Mouse (Mus musculus) hematopoietic stem cell, adult 5-6 weeks (primary cell): ENCODE results near the gene Plcl2. TPM values are rescaled to one million over a fixed set of nuclear protein-coding genes. Genes with fewer than 3 reads are reported as not detected.
"Not testable (repeated sequence)": the region's sequence is repeated elsewhere in the genome, so short reads cannot be mapped to it uniquely, and the experiment has no call there.

Source experiments
- ATAC-seq, 2 experiments: fragments of 125-278 bp in 1 of 2; replicated peaks in 1 of 2; 2 replicates each; pipeline ENCODE4 v1.8.0; 2016 to 2017; ENCODE audit warnings: inconsistent platforms in 2 of 2, mild to moderate bottlenecking in 2 of 2, moderate number of reproducible peaks in 2 of 2, low read depth in 1 of 2, moderate TSS enrichment in 1 of 2; ENCODE audit not compliant: low FRiP score in 2 of 2, poor library complexity in 2 of 2, severe bottlenecking in 2 of 2, insufficient read depth in 1 of 2, low TSS enrichment in 1 of 2
- total RNA-seq: library from RNA; stranded (forward); fragments of 172-1452, 232-1000 nt; gene quantifications from 2 replicates; pipeline ENCODE4 v1.2.3, GENCODE M21; 2017

Gene Plcl2
- total RNA-seq, 1 experiment from 2014 or later = 43.5 TPM

DNA sequence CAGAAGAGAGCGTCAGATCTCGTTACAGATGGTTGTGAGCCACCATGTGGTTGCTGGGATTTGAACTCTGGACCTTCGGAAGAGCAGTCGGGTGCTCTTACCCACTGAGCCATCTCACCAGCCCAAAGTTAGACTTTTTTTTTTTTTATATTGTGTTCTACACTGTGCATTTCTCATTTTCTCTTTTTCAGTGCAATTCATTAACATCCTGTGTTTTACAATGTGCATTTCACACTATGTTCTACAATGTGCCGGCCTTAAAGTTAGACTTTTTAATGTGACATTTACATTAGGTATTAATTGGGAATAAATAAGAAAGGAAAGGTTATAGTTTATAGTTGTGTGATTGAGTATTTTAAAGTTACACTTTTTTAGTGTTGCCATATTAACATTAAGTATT lies 61.0 kb downstream of the Plcl2 start:
- peak; percentile 82 to 84 for ATAC-seq

DNA sequence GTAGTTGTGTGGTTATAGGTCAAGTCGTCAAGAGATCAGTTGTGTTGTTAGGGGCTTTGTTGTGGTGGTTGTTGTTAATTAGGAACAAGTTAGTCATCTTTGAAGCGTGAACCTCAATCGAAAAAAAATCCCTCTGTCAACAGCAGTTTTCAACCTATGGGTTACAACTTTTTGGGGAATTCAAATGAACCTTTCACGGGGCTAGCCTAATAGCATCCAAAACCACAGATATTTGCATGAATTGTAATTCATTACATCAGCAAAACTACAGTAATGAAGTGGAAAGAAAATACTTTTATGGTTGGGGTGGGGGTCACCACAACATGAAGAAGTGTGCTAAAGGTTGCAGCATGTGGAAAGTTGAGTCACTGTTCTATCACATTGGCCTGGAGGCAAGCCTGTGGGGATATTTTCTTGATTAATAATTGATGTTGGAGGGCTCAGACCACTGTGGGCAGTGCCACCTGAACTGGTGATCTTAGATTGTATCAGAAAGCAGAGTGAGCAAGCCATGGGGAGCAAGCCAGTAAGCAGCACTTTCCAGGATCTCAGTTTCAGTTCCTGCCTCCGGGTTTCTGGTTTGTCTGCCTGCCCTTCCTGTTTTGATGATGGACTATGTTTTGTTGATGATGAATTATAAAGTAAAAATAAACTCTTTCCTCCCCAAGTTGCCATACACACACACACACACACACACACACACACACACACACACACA lies 61.6 kb downstream of the Plcl2 start:
- no peak for ATAC-seq

DNA sequence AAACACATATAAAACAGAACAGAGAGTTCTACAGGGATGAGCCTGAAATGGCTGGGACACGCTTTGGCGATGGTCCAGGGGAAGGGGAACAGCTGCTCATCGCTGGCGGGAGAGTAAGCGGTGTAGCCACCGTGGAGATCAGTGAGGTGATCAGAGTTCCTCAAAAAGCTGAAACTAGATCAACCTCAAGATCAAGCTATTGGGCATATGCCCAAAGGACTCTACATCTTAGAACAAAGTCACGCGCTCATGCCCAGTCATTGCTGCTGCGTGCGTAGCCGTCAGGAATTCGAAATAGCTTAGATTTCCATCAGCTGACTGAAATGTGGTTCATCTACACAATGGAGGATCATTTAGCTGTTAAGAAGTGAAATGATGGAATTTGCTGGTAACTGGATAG lies 65.0 kb downstream of the Plcl2 start:
- ATAC-seq = peak in 1 of 2 experiments; percentile 46; a peak in 1 of 4 replicates

DNA sequence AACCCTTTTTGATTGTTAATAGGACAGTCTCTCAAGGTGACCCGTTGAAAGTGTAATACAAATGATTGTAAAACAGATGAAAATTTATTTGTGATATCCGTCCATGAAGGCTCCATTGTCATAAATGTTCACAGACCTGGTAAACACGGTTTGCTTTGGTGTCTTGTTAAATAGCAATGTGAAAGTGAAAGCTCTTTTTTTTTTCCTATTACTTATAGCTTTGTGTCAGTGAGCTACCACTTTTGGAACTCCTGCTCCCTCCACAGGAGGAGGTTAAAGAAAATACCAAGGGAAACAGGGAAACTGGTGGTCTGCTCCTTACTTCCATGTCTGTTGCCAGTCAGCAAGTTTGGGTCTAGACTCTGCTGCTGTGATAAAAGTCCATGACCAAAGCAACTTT lies 71.2 kb downstream of the Plcl2 start:
- ATAC-seq = peak; percentile 58 to 65

DNA sequence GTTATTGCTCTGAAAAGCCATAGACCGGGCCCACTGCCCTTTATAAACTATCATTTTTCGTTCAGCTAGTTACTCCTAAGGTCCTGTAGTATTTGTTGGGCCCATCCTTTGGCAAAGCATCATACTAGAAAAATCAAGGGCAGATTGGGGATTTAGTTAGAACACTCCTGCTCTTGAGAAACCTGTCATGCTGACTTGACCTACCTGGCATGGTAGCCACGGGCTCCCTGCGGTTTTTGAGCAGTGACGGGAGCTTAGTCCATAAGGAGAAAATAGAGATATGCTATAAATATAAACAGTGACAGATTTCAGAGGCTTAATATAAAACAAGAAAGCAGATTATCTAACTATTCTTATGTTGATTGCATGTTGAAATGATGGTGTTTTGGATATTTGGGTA lies 77.6 kb downstream of the Plcl2 start:
- no peak for ATAC-seq

DNA sequence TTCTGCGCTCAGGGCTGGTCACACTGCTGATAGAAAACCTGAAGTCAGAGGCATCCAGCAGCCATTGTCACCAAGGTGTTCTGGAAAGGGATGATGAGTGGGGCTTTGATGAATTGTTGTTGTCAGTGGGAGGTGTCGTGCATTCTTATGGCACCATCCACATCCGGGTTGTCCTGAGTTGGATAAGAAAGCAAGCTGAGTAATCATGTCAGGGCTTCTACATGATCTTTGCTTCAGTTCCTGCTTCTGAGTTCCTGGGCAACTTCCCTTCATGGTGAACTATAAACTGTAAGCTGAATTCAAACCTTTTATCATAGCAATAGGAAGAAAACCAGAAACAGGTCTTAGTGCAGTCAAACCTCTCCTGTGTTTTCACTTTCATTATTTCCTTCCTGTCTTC lies 78.7 kb downstream of the Plcl2 start:
- ATAC-seq = peak; percentile 36 to 65; a peak in 2 of 4 replicates

DNA sequence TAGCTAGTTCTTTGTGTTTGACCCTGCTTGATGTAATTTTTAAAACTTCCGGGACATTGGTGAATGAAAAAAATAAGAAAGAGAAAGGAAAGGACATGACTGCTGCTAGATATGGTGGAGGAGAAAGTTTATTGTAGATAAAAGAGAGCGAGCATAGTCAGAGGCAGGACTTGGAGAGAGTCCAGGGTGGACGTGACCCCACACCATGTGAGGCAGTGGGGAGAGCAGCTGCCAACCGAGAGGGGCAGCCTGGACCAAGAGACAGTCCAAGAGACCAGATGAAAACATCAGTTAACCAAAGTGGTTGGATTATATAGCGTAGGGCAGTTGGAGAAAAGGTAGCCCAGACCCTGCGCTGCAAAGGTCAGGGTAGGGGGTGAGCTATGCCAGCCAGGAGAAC lies 91.0 kb downstream of the Plcl2 start:
- no peak for ATAC-seq

DNA sequence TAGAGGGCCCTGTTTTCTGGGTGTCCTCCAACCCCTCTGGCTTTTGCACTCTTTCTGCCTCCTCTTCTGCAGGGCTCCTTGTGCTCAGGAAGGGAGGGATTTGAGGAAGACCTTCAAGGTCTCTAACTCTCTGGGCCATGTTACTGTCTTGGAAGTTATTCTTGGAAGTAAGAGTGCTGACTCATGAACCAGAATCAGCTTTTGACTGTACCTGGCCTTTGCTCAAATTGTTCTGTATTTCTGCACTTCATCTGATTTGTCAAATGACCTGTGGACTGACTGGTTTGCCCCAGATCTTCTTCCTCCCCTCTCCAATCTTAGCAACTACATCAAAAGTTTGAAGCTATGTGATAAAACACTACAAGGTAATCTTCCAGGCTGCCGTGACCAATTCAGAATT lies 91.5 kb downstream of the Plcl2 start:
- ATAC-seq = no peak

DNA sequence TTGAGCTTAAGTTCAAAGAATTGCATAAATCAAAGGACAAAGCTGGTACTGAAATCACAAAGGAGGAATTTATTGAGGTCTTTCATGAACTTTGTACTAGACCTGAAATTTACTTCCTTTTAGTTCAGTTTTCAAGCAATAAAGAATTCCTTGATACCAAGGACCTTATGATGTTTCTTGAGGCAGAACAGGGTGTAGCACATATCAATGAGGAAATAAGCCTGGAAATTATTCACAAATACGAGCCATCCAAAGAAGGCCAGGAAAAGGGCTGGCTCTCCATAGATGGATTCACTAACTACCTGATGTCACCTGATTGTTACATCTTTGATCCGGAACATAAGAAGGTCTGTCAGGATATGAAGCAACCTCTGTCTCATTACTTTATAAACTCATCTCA lies 97.7 kb downstream of the Plcl2 start:
- no peak for ATAC-seq

DNA sequence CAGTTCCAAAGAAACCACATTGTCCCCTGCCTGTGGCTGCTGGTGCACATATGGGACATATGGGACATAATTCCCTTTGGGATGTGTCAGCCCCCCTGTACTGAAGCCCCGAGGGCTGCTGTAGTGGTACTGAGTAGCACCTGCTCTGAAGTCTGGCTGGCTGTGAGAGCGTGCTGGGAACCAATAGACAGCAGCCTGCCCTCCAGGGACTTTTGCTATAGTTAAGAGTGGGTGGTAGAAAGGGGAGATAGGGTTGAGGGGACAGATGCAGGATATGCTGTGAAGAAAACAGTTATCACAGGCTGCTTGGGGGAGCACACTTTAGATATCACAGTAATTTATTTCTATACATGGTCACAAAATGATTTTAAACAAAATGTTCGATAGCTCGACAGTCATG lies 100.7 kb downstream of the Plcl2 start:
- ATAC-seq = no peak

DNA sequence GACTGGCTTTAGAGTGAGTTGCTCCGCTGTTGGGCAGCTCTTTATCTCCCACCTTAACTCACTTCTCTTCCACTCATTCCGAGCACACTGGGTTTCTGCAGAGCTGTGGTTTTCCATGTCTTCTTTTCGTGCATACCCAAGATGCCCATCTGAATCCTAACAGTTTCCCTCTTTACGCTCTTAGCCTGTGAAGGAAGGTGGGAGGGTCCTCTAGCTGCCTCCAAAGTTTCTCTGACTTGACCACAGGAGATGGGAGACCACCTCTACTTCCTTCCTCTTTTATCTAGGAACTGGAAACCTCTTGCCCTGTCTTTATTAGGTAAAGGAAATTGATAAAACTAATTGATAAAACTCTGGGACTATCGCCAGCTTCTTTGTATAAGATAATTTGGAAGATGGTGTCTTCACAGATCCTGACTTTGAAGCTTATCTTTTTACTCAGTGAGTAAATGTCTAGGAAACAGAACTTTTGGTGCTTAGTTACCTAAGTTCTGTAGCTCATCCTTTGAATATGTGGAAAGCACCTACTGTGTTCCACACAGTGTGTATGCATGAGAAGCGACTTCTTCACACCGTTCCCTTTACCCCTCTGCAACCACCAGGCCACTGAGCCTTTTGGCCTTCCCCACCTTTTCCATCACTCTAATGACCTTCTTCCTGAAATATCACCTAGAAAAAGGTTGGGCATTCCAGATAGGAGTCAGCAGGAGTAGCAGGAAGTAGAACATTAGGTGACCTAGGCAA lies 111.8 kb downstream of the Plcl2 start:
- 0 out of 4 replicates have a peak, but pooled peaks have one; percentile 17 to 29 for ATAC-seq

DNA sequence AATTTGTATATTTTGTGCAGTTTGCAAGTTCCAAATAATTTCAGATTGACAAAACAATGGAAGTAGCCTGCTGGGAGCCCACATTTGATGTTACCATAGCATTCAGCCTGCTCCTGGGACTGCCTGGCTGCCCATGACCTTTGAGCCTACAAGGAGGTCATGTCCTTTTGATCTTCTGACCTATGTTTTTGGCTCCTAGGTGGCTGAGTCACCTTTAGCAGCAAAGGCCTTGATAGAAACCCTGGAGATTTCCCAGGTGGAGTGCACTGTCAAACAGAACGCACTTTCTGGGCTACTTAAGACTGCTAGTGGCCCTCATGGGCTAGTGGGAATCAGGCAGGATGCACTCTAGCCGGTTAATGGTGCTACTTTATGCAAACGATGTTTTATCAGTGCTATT lies 112.8 kb downstream of the Plcl2 start:
- no peak for ATAC-seq

DNA sequence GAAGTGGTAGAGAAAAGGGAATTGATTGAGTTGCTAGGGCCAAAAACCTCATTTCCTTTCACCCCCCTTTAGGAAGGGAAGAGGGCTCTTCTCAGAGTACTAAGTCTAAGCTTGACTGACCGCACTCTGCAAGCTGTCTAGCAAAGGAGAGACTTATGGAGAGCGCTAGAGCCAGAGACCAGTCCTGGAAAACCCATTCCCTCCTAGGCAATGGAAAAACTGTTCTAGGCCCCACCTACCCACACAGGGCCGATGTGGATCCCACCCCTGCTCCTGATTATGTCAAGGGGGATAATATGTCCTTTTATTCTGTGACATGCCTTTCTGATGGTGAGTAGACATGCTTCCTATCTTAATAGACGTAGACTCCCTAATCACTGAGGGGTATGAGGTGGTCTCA lies 116.4 kb downstream of the Plcl2 start:
- no peak for ATAC-seq

DNA sequence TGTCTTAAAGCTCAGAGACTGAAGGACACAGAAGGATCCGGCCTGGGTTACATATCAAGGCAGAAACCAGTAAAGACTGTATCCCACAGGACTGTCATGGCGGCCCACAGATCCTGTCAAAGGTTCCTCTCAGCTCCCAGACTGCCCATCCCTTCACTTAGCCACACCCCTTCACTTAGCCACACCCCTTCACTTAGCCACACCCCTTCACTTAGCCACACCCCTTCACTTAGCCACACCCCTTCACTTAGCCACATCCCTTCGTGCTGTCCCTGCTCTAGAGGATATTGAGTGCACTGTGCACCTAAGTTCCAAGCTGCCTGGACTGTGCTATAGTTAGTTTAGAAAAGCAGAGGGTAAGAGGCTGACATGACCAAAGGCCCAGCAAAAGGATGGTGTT lies 118.5 kb downstream of the Plcl2 start:
- ATAC-seq = peak; percentile 17 to 55; a peak in 1 of 4 replicates

DNA sequence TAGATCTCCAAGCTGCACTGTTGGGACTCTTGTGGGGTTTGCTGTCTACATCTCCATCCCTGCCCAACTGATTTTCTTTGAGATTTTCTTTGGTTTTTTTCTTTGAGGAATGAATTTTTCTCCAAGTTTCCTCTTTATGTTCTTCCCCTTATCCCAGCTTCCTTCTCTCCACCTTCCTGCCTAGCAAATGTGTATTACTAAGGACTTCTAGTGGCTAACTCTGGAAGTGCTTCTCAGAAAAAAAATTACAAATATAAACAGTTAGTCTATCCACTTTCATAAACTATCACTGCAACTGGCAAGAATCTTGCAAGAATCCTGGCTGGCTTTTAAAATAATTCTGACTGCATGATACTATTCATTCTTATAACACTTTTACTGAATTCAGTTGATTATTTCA lies 119.5 kb downstream of the Plcl2 start:
- ATAC-seq = no peak

DNA sequence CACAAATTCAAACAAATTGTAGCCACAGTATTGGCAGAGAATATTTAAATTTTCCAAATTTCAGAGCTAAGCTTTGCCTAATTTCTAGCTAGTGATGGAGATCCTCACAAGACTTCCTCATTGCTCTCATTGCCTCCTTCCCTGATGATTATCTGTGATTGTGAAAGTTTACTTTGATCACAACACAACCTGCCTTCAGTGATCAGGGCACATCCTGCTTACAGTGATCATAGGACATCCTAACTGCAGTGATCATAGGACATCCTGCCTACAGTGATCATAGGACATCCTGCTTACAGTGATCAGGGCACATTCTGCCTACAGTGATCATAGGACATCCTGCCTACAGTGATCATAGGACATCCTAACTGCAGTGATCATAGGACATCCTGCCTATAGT lies 121.8 kb downstream of the Plcl2 start:
- ATAC-seq = not testable (repeated sequence)

DNA sequence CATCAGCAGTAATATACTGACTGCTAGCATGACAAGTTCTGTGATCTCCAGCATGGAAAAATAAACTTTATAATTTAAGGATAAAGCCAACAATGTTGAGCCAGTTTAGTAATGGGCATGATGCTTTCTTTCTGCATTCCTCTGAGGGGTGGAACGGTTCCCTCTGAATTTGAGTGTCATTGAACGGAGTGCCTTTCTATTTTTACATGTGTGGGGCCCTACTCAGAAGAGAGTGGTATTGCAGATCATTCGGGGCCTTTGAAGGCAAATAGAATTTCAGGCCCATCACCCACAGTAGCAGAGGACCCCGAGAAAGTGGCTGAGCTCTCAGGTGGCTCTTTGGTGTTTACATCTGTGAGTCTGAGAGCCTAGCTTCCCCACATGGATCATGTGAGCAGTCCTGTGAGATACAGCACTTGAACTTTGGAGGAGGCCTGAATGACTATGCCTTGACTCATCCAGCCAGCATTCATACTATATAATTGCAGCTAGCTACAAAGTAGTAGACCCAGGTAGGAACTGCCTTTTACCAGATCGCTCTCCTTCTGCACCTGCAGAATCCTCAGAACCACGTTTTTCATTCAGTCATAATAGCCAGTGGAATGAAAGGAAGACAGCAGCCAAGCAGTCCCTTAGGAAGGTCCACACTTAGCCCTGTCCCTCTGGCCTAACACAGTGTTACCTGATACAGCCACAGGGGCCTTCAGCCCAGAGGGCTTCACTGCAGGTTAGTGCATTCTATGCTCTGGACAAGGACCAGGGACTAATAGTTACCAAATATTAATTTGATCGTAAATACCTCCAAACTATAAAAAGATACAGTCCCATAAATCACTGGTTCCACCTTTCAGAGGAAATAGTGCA lies 125.0 kb downstream of the Plcl2 start:
- no peak for ATAC-seq
